Mouse (Mus musculus): Measurements from ENCODE around the gene Mecom.

DNA sequence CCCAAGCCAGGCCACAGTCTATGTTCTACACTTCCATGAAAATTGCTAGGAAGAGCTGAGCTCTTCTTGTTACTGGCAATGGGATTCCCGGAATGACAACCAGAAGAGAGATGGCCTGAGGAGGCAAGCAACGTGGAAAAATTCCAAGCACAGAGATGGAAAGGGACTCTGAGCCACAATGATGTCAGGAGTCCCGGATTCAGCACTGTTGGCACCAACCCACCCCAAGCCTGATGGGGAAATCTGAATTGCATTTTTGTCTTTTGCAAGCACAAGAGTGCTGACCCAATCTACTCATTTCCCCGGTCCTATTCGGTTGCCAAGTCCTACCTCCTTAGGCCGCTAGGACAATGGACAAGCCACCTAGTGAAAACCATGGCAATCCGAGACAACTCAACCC, 181.2 kb downstream of the Mecom start:
- no peak for TF ChIP-seq CTCF (IDR thresholded peaks at IDR 0.05; ENCODE audit: low read depth, low read length)
- no peak for TF ChIP-seq POLR2A (IDR thresholded peaks at IDR 0.05; ENCODE audit: borderline replicate concordance, low read depth, low read length)
